In the genomic region with DNA sequence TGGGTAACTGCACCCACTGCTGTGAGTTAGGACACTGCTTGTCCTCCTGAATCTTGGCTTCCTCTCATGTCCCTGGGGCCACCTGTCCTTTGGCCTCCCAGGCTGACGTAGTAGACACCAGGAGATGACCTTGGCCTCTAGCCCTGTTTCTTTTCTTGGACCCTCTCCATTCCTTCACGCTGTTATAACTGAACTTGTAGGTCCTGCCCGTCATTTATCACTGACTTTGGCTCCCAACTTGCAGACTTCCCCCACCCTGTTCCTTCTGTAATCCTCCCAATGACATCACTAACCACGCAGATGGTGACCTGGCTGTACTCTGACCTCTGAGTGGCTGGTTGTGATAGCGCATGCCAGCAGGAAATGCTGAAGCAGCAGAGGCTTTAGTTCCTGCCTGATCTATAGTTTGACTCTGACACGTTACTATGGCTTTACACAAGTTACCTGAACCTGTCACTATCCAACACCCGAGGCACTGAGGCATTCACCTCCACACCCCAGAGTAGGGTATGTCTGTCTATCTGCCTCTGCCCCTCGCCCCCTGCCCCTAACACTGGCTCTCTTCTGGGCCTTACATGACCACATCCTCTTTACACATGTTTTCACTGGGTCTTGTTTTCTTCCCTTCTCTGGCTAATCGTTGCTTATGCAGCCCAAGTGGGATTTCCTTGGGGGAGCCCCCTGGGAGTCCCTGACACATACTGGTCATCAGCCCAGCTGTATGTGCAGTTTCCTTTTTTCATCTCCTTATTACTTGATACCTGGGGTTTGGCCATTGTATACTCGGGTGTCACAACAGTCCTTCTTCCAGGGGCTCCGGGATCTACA, we compare ENCODE assay signal across 13 mouse cellular contexts. TPM values are rescaled to one million over a fixed set of nuclear protein-coding genes. Genes with fewer than 3 reads are reported as not detected.
A peak's percentile ranks its signal among the peaks of the same experiment; 100 is the strongest.
DNase-seq lines count a peak whose midpoint lies in the region; ATAC-seq lines count a peak whose summit lies in the region.
"Had no signal": no experiment of that assay in that cellular context is flagged by ENCODE, and none has a peak within 500 bp of the region (broad histone marks: within the 10 kb centered on the region; RNA-seq: fewer than 3 reads in every experiment).

No protein-coding gene starts in this region.

- H3K9ac ChIP-seq in midbrain, embryonic 13.5 days (replicated peaks) = no peak overlapping the region
- H3K9ac ChIP-seq: liver, embryonic 15.5 days had no signal

- H3K4me2 ChIP-seq in midbrain, embryonic 13.5 days (replicated peaks) = no peak overlapping the region
- H3K4me2 ChIP-seq: heart, embryonic 11.5 days; liver, embryonic 15.5 days had no signal

- 37% methylated on average over 11 of the region's 11 CpGs for WGBS in large intestine, adult 2 months
- WGBS in midbrain, embryonic 13.5 days = 81% methylated on average over 11 of the region's 11 CpGs

- peak; percentile 80 to 89 for DNase-seq in adrenal gland, adult (ENCODE audit: inconsistent age in 2 of 2, low spot score in 1 of 2)
- DNase-seq in adrenal gland, postnatal 25 days = no peak
- DNase-seq in testis, postnatal 10 days (ENCODE audit: low spot score) = peak; percentile 39
- DNase-seq in testis, postnatal 14 days (ENCODE audit: low spot score) = no peak
- DNase-seq in large intestine, adult 2 months (ENCODE audit: low read depth, low spot score) = peak; percentile 43
- no peak for DNase-seq in cerebellum, adult 18-20 months
- DNase-seq in cerebellum, adult 9-10 months = no peak

- no peak overlapping the region for H3K4me3 ChIP-seq in midbrain, embryonic 13.5 days (replicated peaks)
- H3K4me3 ChIP-seq: liver, embryonic 15.5 days; myocyte had no signal

- H3K4me1 ChIP-seq in midbrain, embryonic 13.5 days (replicated peaks) = peaks cover 14% of the 10 kb centered on the region

- H3K27me3 ChIP-seq in midbrain, embryonic 13.5 days = peaks cover 10% of the 10 kb centered on the region

- H3K9me3 ChIP-seq in midbrain, embryonic 13.5 days = no peaks in the 10 kb centered on the region
- H3K9me3 ChIP-seq: liver, embryonic 15.5 days had no signal

- no peak overlapping the region for H3K27ac ChIP-seq in midbrain, embryonic 13.5 days
- H3K27ac ChIP-seq: liver, embryonic 15.5 days had no signal

- no peaks in the 10 kb centered on the region for H3K36me3 ChIP-seq in midbrain, embryonic 13.5 days
- H3K36me3 ChIP-seq: liver, embryonic 15.5 days had no signal

- no peak for ATAC-seq in midbrain, embryonic 13.5 days

RNA-seq across cellular contexts. Expression of gene Ren1, which starts 2.4 kb away (rescaled TPM):
- total RNA-seq in adrenal gland, postnatal 25 days (2021) = 3.9 and 6.0 TPM in 2 replicates
- polyA plus RNA-seq in large intestine, adult 2 months (2012; rRNA removed) = 1.5 and 2.6 TPM in 2 replicates
- polyA plus RNA-seq in midbrain, embryonic 13.5 days (2015; fragmentation: Nextera tagmentation; extraction: Ambion mirVana) = not detected in 2 replicates
- polyA plus RNA-seq: C2C12; forebrain, embryonic 11.5 days; heart, embryonic 11.5 days; myocyte had no signal

RNA-seq across cellular contexts. Expression of gene Etnk2, which starts 15.5 kb away (rescaled TPM):
- total RNA-seq in adrenal gland, postnatal 25 days (2021) = 5.9 and 6.3 TPM in 2 replicates
- polyA plus RNA-seq in large intestine, adult 2 months (2012; rRNA removed) = 0.81 and 1.0 TPM in 2 replicates
- 7.3 and 7.6 TPM in 2 replicates for polyA plus RNA-seq in midbrain, embryonic 13.5 days (2015; fragmentation: Nextera tagmentation; extraction: Ambion mirVana)
- polyA plus RNA-seq: C2C12 had no signal

RNA-seq across cellular contexts. Expression of gene Kiss1, which starts 26.2 kb away (rescaled TPM):
- not detected in 2 replicates for total RNA-seq in adrenal gland, postnatal 25 days (2021)
- not detected in 2 replicates for polyA plus RNA-seq in large intestine, adult 2 months (2012; rRNA removed)
- polyA plus RNA-seq in midbrain, embryonic 13.5 days (2015; fragmentation: Nextera tagmentation; extraction: Ambion mirVana) = not detected in 2 replicates
- polyA plus RNA-seq: C2C12; heart, embryonic 11.5 days; liver, embryonic 15.5 days; myocyte had no signal

RNA-seq across cellular contexts. Expression of gene Golt1a, which starts 38.3 kb away (rescaled TPM):
- total RNA-seq in adrenal gland, postnatal 25 days (2021) = 0.43 and 1.0 TPM in 2 replicates
- polyA plus RNA-seq in large intestine, adult 2 months (2012; rRNA removed) = 53.3 and 65.3 TPM in 2 replicates
- polyA plus RNA-seq in midbrain, embryonic 13.5 days (2015; fragmentation: Nextera tagmentation; extraction: Ambion mirVana) = not detected in 2 replicates
- polyA plus RNA-seq: C2C12; forebrain, embryonic 11.5 days; heart, embryonic 11.5 days; myocyte had no signal

Comparison
In these comparisons a context has a peak if more than half of its experiments do, and no peak if none do; other contexts are left out.
1. DNase-seq: peak in adrenal gland, adult (2 of 2), testis, postnatal 10 days (single experiment) and large intestine, adult 2 months (single experiment); none in adrenal gland, postnatal 25 days (single experiment), testis, postnatal 14 days (single experiment), cerebellum, adult 18-20 months (0 of 2) and cerebellum, adult 9-10 months (single experiment).